Comparison of ENCODE assay signal across 14 mouse cellular contexts in the genomic region with DNA sequence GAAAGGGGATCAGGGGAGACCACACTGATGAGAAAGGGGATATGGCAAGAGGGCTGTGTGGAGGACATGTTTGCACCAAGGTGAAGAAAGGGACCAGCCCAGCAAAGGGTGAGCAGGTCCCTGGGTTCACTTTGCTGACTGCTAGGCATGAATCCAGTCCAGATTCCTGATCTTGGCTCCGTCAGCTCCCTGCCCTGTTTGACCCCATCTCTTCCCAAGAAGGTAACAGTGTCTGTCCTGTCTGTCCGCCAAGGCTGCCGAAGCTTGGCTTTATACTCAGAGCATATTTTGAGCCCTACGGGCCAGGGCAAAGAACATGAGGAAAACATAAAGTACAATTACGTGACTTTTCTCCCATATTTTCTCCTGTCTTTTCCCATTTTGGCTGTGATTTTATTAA.
"Had no signal": no experiment of that assay in that cellular context is flagged by ENCODE, and none has a peak within 500 bp of the region (broad histone marks: within the 10 kb centered on the region; RNA-seq: fewer than 3 reads in every experiment).

No protein-coding gene starts in this region.

- H3K4me3 ChIP-seq: limb, embryonic 12.5 days; limb, embryonic 15.5 days; liver, embryonic 13.5 days had no signal

- H3K27me3 ChIP-seq: limb, embryonic 15.5 days; liver, embryonic 13.5 days had no signal

- H3K27ac ChIP-seq: limb, embryonic 12.5 days; limb, embryonic 15.5 days; liver, embryonic 13.5 days; stomach, postnatal 0 days had no signal

- H3K4me1 ChIP-seq: limb, embryonic 15.5 days; liver, embryonic 13.5 days had no signal

- DNase-seq: kidney, adult 9 months; kidney, postnatal 14 days; kidney, postnatal 4 days; left cerebral cortex, postnatal 4 days; liver, embryonic 13.5 days; lung, adult 2 months; lung, postnatal 14 days; lung, postnatal 4 days; midbrain, embryonic 14.5 days; thymus, postnatal 25 days had no signal

- H3K36me3 ChIP-seq: limb, embryonic 12.5 days; limb, embryonic 15.5 days; liver, embryonic 13.5 days had no signal

- H3K9me3 ChIP-seq: limb, embryonic 15.5 days had no signal

- H3K4me2 ChIP-seq: limb, embryonic 12.5 days; limb, embryonic 15.5 days; liver, embryonic 13.5 days; midbrain, embryonic 11.5 days had no signal

- H3K9ac ChIP-seq: limb, embryonic 12.5 days; limb, embryonic 15.5 days; liver, embryonic 13.5 days had no signal
